Mouse (Mus musculus) adrenal gland, postnatal 14 days (tissue): ENCODE measurements at regions not wholly inside any gene's neighbourhood (a gene's known extent, or its start where the extent isn't known, plus 50 kb on each side); places are given as distances from the start of the nearest gene placed in this dataset.
"Not testable (repeated sequence)": the region's sequence is repeated elsewhere in the genome, so short reads cannot be mapped to it uniquely, and the experiment has no call there.

Experiments used
- DNase-seq: peaks from one replicate; pipeline ENCODE4 v3.0.0; 2021; ENCODE audit warnings: mixed read lengths

- DNase-seq: no peak
Measured at GRCm38 (mm10) chr2:85280580-85280979, 58.5 kb downstream of the Olfr987 start.

- DNase-seq: no peak
Measured at GRCm38 (mm10) chr2:85278128-85278527, 61.0 kb downstream of the Olfr987 start.

- DNase-seq: no peak
Measured at GRCm38 (mm10) chr2:85277433-85277832, 61.7 kb downstream of the Olfr987 start.

- not testable (repeated sequence) for DNase-seq
Measured at GRCm38 (mm10) chr2:85266813-85267212, 69.8 kb upstream of the Lrrc55 start.

- no peak for DNase-seq
Measured at GRCm38 (mm10) chr2:85265667-85266066, 68.7 kb upstream of the Lrrc55 start.

- no peak for DNase-seq
Measured at GRCm38 (mm10) chr2:85265037-85265524, 68.1 kb upstream of the Lrrc55 start.

- DNase-seq: no peak
Measured at GRCm38 (mm10) chr2:85257356-85257755, 60.4 kb upstream of the Lrrc55 start.

GRCm38 (mm10) chr2:85255610-85256009, 58.6 kb upstream of the Lrrc55 start:
- DNase-seq: no peak

GRCm38 (mm10) chr2:85252343-85253285, 55.6 kb upstream of the Lrrc55 start:
- peak; percentile 28 for DNase-seq

GRCm38 (mm10) chr2:85250026-85250560, 53.1 kb upstream of the Lrrc55 start:
- DNase-seq: peak; percentile 47
